Mouse (Mus musculus): Measurements from ENCODE around the gene Prdm10. TPM values are rescaled to one million over a fixed set of nuclear protein-coding genes. Genes with fewer than 3 reads are reported as not detected.
A peak's percentile ranks its signal among the peaks of the same experiment; 100 is the strongest.

Gene Prdm10
- 0.16 and 0.29 TPM in 2 replicates for polyA plus RNA-seq (2012)

GRCm38 (mm10) chr9:31280366-31281010, at the start of gene Prdm10:
TSS of gene Prdm10 (plus strand) at chr9:31280538.
- Histone ChIP-seq H3K9me3 (ENCODE audit: control insufficient read depth, low read length) (no peaks in the 10 kb centered on the region), H3K4me1 (ENCODE audit: control insufficient read depth) (peaks cover 82% of the 10 kb centered on the region), H3K4me3 (replicated peaks) (peak within 1 kb of the TSS; percentile 95), H3K36me3 (ENCODE audit: control insufficient read depth) (peaks cover 24% of the 10 kb centered on the region), H3K27me3 (ENCODE audit: control insufficient read depth) (no peaks in the 10 kb centered on the region)
- TF ChIP-seq GATA1 (IDR thresholded peaks at IDR 0.05; ENCODE audit: low read length) (no peak), TAL1 (IDR thresholded peaks at IDR 0.05; ENCODE audit: low read length) (no peak)

- no peak for TF ChIP-seq GATA1 (IDR thresholded peaks at IDR 0.05; ENCODE audit: low read length)
- TF ChIP-seq TAL1 (IDR thresholded peaks at IDR 0.05; ENCODE audit: low read length): no peak
- no peaks in the 10 kb centered on the region for H3K36me3 ChIP-seq (ENCODE audit: control insufficient read depth)
- H3K4me3 ChIP-seq (replicated peaks): no peak overlapping the region
- no peaks in the 10 kb centered on the region for H3K27me3 ChIP-seq (ENCODE audit: control insufficient read depth)
- H3K4me1 ChIP-seq (ENCODE audit: control insufficient read depth): peaks cover 11% of the 10 kb centered on the region
- H3K9me3 ChIP-seq (ENCODE audit: control insufficient read depth, low read length): peaks cover 5% of the 10 kb centered on the region
These were observed 45.3 kb upstream of the Prdm10 start for GRCm38 (mm10) chr9:31235030-31235429.

- Histone ChIP-seq H3K36me3 (ENCODE audit: control insufficient read depth) (no peaks in the 10 kb centered on the region), H3K27me3 (ENCODE audit: control insufficient read depth) (no peaks in the 10 kb centered on the region), H3K9me3 (ENCODE audit: control insufficient read depth, low read length) (peaks cover 6% of the 10 kb centered on the region), H3K4me3 (replicated peaks) (no peak overlapping the region), H3K4me1 (ENCODE audit: control insufficient read depth) (peaks cover 12% of the 10 kb centered on the region)
- TF ChIP-seq GATA1 (IDR thresholded peaks at IDR 0.05; ENCODE audit: low read length) (no peak), TAL1 (IDR thresholded peaks at IDR 0.05; ENCODE audit: low read length) (no peak)
These were observed 44.8 kb upstream of the Prdm10 start for GRCm38 (mm10) chr9:31235489-31235888.

GRCm38 (mm10) chr9:31236079-31236478, 44.3 kb upstream of the Prdm10 start:
- H3K4me1 ChIP-seq (ENCODE audit: control insufficient read depth): peaks cover 12% of the 10 kb centered on the region
- H3K36me3 ChIP-seq (ENCODE audit: control insufficient read depth): no peaks in the 10 kb centered on the region
- no peak for TF ChIP-seq GATA1 (IDR thresholded peaks at IDR 0.05; ENCODE audit: low read length)
- TF ChIP-seq TAL1 (IDR thresholded peaks at IDR 0.05; ENCODE audit: low read length): no peak
- H3K4me3 ChIP-seq (replicated peaks): no peak overlapping the region
- H3K27me3 ChIP-seq (ENCODE audit: control insufficient read depth): no peaks in the 10 kb centered on the region
- peaks cover 6% of the 10 kb centered on the region for H3K9me3 ChIP-seq (ENCODE audit: control insufficient read depth, low read length)

GRCm38 (mm10) chr9:31238526-31238925, 41.8 kb upstream of the Prdm10 start:
- H3K4me1 ChIP-seq (ENCODE audit: control insufficient read depth): peaks cover 15% of the 10 kb centered on the region
- no peaks in the 10 kb centered on the region for H3K36me3 ChIP-seq (ENCODE audit: control insufficient read depth)
- H3K9me3 ChIP-seq (ENCODE audit: control insufficient read depth, low read length): peaks cover 6% of the 10 kb centered on the region
- no peaks in the 10 kb centered on the region for H3K27me3 ChIP-seq (ENCODE audit: control insufficient read depth)
- TF ChIP-seq TAL1 (IDR thresholded peaks at IDR 0.05; ENCODE audit: low read length) (no peak), GATA1 (IDR thresholded peaks at IDR 0.05; ENCODE audit: low read length) (no peak)
- no peak overlapping the region for H3K4me3 ChIP-seq (replicated peaks)

GRCm38 (mm10) chr9:31239551-31239950, 40.8 kb upstream of the Prdm10 start:
- H3K4me1 ChIP-seq (ENCODE audit: control insufficient read depth): peaks cover 19% of the 10 kb centered on the region

GRCm38 (mm10) chr9:31240522-31241207, 39.7 kb upstream of the Prdm10 start:
- H3K27me3 ChIP-seq (ENCODE audit: control insufficient read depth): no peaks in the 10 kb centered on the region
- H3K4me3 ChIP-seq (replicated peaks): no peak overlapping the region
- peaks cover 19% of the 10 kb centered on the region for H3K4me1 ChIP-seq (ENCODE audit: control insufficient read depth)
- no peaks in the 10 kb centered on the region for H3K36me3 ChIP-seq (ENCODE audit: control insufficient read depth)
- TF ChIP-seq TAL1 (IDR thresholded peaks at IDR 0.05; ENCODE audit: low read length) (no peak), GATA1 (IDR thresholded peaks at IDR 0.05; ENCODE audit: low read length) (no peak)
- H3K9me3 ChIP-seq (ENCODE audit: control insufficient read depth, low read length): peaks cover 6% of the 10 kb centered on the region

More at GRCm38 (mm10) chr9:31239551-31239950, 40.8 kb upstream of the Prdm10 start:
- Histone ChIP-seq H3K9me3 (ENCODE audit: control insufficient read depth, low read length) (peaks cover 6% of the 10 kb centered on the region), H3K27me3 (ENCODE audit: control insufficient read depth) (no peaks in the 10 kb centered on the region), H3K36me3 (ENCODE audit: control insufficient read depth) (no peaks in the 10 kb centered on the region), H3K4me3 (replicated peaks) (no peak overlapping the region)
- TF ChIP-seq GATA1 (IDR thresholded peaks at IDR 0.05; ENCODE audit: low read length) (no peak), TAL1 (IDR thresholded peaks at IDR 0.05; ENCODE audit: low read length) (no peak)

GRCm38 (mm10) chr9:31241208-31241699, 39.1 kb upstream of the Prdm10 start:
- TF ChIP-seq GATA1 (IDR thresholded peaks at IDR 0.05; ENCODE audit: low read length): no peak
- TF ChIP-seq TAL1 (IDR thresholded peaks at IDR 0.05; ENCODE audit: low read length): no peak
- H3K27me3 ChIP-seq (ENCODE audit: control insufficient read depth): no peaks in the 10 kb centered on the region
- H3K4me1 ChIP-seq (ENCODE audit: control insufficient read depth): peaks cover 19% of the 10 kb centered on the region
- H3K9me3 ChIP-seq (ENCODE audit: control insufficient read depth, low read length): peaks cover 6% of the 10 kb centered on the region
- H3K4me3 ChIP-seq (replicated peaks): no peak overlapping the region
- no peaks in the 10 kb centered on the region for H3K36me3 ChIP-seq (ENCODE audit: control insufficient read depth)

- H3K4me1 ChIP-seq (ENCODE audit: control insufficient read depth): peaks cover 29% of the 10 kb centered on the region
- TF ChIP-seq TAL1 (IDR thresholded peaks at IDR 0.05; ENCODE audit: low read length) (no peak), GATA1 (IDR thresholded peaks at IDR 0.05; ENCODE audit: low read length) (no peak)
- no peak overlapping the region for H3K4me3 ChIP-seq (replicated peaks)
These were observed 36.9 kb upstream of the Prdm10 start for GRCm38 (mm10) chr9:31243306-31243938.

More at GRCm38 (mm10) chr9:31243306-31243938, 36.9 kb upstream of the Prdm10 start:
- H3K27me3 ChIP-seq (ENCODE audit: control insufficient read depth): no peaks in the 10 kb centered on the region
- no peaks in the 10 kb centered on the region for H3K36me3 ChIP-seq (ENCODE audit: control insufficient read depth)
- peaks cover 8% of the 10 kb centered on the region for H3K9me3 ChIP-seq (ENCODE audit: control insufficient read depth, low read length)
